Mouse (Mus musculus): ENCODE data around the gene Myl9.

- TF ChIP-seq CTCF (IDR thresholded peaks at IDR 0.05; ENCODE audit: low read depth, low read length) (peak; percentile 23), EP300 (IDR thresholded peaks at IDR 0.05; ENCODE audit: insufficient read depth, low read depth, low read length) (no peak)
Measured at GRCm38 (mm10) chr2:156787776-156788105, 12.5 kb downstream of the Myl9 start.
